Mouse (Mus musculus): ENCODE measurements around the gene C1ql1. TPM values are rescaled to one million over a fixed set of nuclear protein-coding genes. Genes with fewer than 3 reads are reported as not detected.

Gene C1ql1
- polyA plus RNA-seq, 1 experiment from 2014 or later: 8.2 TPM

DNA sequence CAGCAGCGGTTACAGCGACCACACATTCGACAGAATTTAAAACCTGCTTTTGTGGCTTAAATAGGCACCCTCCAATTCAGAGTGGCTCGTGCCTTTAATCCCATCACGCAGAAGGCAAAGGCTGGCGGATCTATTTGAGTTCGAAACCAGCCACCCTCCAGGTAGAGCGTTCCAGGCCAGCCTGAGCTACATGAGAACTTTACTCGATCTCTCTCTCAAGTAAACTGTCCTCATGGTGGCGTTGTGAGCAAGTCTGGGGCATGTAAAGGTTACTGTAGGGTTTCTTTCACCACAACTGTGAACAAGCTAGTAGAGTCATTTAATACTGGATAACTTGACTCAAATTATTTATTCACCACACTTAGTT lies 21.2 kb downstream of the C1ql1 start:
- peak; percentile 46; the same call in 1 of the 2 replicates for ATAC-seq
- Histone ChIP-seq H3K9me3 (no peaks in the 10 kb centered on the region), H3K4me3 (replicated peaks) (peak overlapping the region; percentile 63), H3K4me1 (replicated peaks) (peaks cover 29% of the 10 kb centered on the region), H3K9ac (replicated peaks) (peak overlapping the region; percentile 56), H3K36me3 (no peaks in the 10 kb centered on the region), H3K27ac (peak overlapping the region; percentile 90), H3K27me3 (no peaks in the 10 kb centered on the region; the same call in 1 of the 2 replicates), H3K4me2 (replicated peaks) (peak overlapping the region; percentile 72)
- under 1% methylated on average over 10 of the region's 10 CpGs for WGBS

DNA sequence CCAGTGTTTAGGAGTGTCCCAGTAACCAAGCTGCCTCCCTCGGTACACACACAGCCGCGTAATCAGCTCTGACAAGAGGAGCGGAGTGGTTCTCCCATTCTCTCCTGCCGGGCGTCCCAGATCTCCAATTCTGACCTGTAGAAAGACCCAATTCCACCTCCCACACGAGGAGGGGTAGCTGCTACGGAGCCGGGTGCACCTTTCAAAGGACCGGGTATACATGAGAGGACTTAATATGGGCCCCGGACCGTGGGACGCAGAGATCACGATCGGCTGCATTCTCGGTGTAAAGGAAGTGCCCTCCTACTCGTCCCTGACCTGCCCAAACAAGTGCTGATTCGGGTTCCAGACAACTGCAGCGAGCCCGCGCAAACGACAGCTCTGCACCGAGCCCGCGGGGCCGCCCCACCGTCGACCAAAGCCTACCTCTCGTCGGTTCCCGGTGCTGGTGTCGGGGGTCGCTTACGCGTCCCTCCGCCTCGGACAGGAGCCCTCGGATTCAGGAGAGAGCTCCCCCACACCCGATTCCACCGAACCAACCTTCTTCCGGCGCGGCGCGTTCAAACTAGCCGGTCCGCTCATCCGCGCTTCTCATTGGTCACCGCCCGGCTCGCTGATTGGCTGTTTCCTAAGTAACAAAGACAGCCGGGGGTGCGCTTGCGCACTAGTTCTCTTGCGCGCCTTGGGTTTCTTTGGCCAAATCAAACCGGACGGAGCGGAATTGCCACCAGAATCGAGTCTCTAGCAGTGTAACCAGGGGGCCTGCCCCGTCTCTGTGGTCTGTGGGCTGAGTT lies 21.7 kb downstream of the C1ql1 start, which contains the start of gene Kif18b:
Kif18b (minus strand) TSS at position 568 of the 794 bp plus-strand sequence.
- Histone ChIP-seq H3K27ac (peak within 1 kb of the TSS; percentile 90), H3K4me3 (replicated peaks) (peak within 1 kb of the TSS; percentile 63), H3K4me1 (replicated peaks) (peaks cover 29% of the 10 kb centered on the region), H3K9me3 (no peaks in the 10 kb centered on the region), H3K9ac (replicated peaks) (peak within 1 kb of the TSS; percentile 57), H3K36me3 (no peaks in the 10 kb centered on the region), H3K4me2 (replicated peaks) (peak within 1 kb of the TSS; percentile 72), H3K27me3 (no peaks in the 10 kb centered on the region; the same call in 1 of the 2 replicates)
- WGBS: under 1% methylated on average over 62 of the region's 62 CpGs
- ATAC-seq: peak; percentile 95

DNA sequence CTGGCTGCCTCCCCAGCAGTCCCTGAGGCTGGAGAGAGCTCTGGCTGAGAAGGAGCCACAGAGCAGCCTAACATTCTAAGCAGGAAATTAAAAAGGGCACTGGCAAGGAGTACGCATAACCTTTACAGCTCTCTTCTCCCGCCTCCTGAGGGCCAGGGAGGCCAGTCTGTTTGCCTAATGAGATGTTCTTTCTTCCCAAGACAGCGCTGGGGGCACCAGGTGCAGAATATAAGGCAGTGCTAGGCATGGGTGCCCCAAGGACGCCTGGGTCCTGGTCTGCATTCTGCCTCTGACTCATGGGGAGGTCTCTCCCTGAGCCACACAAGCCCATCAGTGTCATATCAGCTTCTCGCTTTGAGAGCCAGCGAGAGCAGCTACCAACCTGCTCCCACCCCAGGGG lies 25.0 kb downstream of the C1ql1 start:
- Histone ChIP-seq H3K36me3 (no peaks in the 10 kb centered on the region), H3K27ac (peak overlapping the region; percentile 59), H3K4me2 (replicated peaks) (peak overlapping the region; percentile 20; the same call in 1 of the 2 replicates), H3K4me3 (replicated peaks) (no peak overlapping the region), H3K9ac (replicated peaks) (no peak overlapping the region; the same call in 1 of the 2 replicates), H3K27me3 (no peaks in the 10 kb centered on the region), H3K4me1 (replicated peaks) (peaks cover 29% of the 10 kb centered on the region), H3K9me3 (no peaks in the 10 kb centered on the region)
- ATAC-seq: no peak
- WGBS: 64% methylated on average over 6 of the region's 6 CpGs

DNA sequence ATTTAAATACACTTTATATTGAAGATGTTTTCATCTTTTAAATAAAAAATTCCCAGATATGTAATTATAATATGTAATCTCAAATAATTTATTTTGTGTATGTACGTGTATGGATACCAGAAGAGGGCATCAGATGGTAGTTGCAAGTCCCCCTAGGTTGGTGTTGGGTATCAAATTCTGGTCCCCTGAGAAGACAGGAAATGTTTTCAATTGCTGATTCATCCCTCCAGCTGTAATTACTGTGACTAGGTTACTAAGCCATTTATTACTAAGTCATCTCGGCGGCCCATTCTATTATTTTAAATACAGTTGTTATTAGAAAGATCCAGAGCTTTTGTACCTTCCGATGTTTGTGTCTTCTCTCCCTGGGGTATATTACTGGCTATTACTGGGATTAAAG lies 28.4 kb downstream of the C1ql1 start:
- H3K4me3 ChIP-seq (replicated peaks): no peak overlapping the region
- no peaks in the 10 kb centered on the region for H3K27me3 ChIP-seq
- H3K27ac ChIP-seq: no peak overlapping the region
- no peak overlapping the region for H3K4me2 ChIP-seq (replicated peaks)
- no peak for ATAC-seq
- H3K36me3 ChIP-seq: peaks cover 24% of the 10 kb centered on the region
- H3K4me1 ChIP-seq (replicated peaks): peaks cover 20% of the 10 kb centered on the region
- 79% methylated on average over 4 of the region's 4 CpGs for WGBS
- H3K9ac ChIP-seq (replicated peaks): no peak overlapping the region
- H3K9me3 ChIP-seq: no peaks in the 10 kb centered on the region

DNA sequence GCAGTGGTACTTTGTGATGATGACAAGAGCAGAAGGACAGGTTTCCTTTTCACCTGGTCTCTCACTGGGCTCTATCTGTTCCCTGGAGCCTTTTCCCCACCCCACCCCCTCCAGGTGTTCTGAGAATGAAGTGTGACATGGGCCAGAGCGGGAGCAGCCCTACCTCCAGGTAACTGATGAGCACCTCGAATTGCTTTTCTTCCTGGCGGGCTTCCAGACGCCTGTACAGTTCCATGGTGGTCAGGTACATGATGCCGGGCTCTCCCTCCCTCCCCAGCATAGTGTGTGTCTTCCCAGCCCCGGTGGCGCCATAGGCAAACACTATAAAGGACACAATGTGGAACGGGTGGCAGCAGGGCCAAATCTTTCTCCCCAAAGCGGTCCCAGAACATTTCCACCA lies 31.1 kb downstream of the C1ql1 start:
- Histone ChIP-seq H3K27me3 (no peaks in the 10 kb centered on the region), H3K27ac (no peak overlapping the region), H3K4me2 (replicated peaks) (no peak overlapping the region), H3K4me1 (replicated peaks) (no peaks in the 10 kb centered on the region), H3K9ac (replicated peaks) (no peak overlapping the region), H3K9me3 (no peaks in the 10 kb centered on the region), H3K4me3 (replicated peaks) (no peak overlapping the region), H3K36me3 (peaks cover 39% of the 10 kb centered on the region)
- WGBS: 86% methylated on average over 9 of the region's 9 CpGs
- ATAC-seq: no peak

DNA sequence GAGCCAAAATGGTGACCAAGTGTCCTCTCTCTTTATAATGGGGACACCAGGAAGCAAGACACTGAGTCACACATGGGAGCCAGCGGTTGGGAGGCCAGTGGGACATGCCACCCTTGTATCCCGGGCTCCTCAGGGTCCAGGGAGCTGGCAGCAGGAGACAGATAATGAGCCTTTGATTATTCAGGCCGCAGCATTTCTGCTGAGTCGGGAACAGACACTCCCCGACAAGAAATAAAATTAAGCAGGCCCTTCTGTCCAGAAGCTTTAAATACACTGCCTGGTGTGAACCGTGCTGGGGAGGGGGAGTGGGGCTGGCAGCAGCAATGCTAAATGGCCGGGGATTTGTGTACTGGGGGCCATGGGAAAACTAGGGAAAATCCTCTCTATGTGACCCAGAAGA lies 35.1 kb downstream of the C1ql1 start:
- no peak overlapping the region for H3K27ac ChIP-seq
- ATAC-seq: no peak
- no peak overlapping the region for H3K4me3 ChIP-seq (replicated peaks)
- H3K27me3 ChIP-seq: no peaks in the 10 kb centered on the region
- no peaks in the 10 kb centered on the region for H3K4me1 ChIP-seq (replicated peaks)
- H3K4me2 ChIP-seq (replicated peaks): no peak overlapping the region
- H3K9ac ChIP-seq (replicated peaks): no peak overlapping the region
- no peaks in the 10 kb centered on the region for H3K9me3 ChIP-seq
- WGBS: 75% methylated on average over 7 of the region's 7 CpGs
- peaks cover 67% of the 10 kb centered on the region for H3K36me3 ChIP-seq

DNA sequence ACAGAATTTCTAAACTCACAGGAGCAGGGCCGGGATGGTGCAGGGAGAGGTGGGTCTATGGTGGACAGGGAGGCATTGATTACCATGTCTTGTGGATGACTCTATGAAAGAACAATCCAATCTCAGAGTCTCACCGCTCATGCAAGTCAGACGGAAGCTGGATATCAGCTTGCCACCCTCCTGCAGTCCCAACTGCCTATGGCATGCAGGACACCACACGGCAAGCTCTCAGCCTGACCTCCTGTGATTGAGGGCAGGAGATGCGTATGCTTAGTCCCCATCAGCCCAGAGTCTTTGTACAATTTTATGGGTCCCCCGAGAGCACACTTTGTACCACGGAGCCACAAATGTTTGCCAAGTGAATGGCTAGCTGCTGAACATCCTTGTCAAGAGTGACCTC lies 42.8 kb downstream of the C1ql1 start:
- Histone ChIP-seq H3K36me3 (peaks cover 33% of the 10 kb centered on the region), H3K27me3 (0 out of 2 replicates have a peak, but pooled peaks cover 8% of the 10 kb centered on the region), H3K9me3 (no peaks in the 10 kb centered on the region), H3K4me1 (replicated peaks) (0 out of 2 replicates have a peak, but pooled peaks cover 10% of the 10 kb centered on the region), H3K9ac (replicated peaks) (no peak overlapping the region), H3K27ac (no peak overlapping the region), H3K4me3 (replicated peaks) (no peak overlapping the region), H3K4me2 (replicated peaks) (no peak overlapping the region)
- no peak for ATAC-seq
- 79% methylated on average over 7 of the region's 7 CpGs for WGBS

DNA sequence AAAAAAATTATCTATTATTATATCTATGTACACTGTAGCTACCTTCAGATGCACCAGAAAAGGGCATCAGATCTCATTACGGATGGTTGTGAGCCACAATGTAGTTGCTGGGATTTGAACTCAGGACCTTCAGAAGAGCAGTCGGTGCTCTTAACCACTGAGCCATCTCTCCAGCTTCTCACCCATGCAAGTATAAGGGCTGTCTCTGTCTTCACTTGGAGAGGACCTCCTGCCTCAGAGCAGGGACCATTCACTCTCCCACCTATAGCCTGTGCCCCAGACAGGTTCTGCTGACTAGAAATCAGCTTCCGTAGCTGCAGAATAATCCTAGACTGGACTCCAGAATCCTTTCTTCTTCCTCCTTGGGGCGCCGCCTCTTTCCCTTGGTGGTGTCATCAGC lies 44.4 kb downstream of the C1ql1 start:
- Histone ChIP-seq H3K9ac (replicated peaks) (no peak overlapping the region), H3K4me1 (replicated peaks) (0 out of 2 replicates have a peak, but pooled peaks cover 16% of the 10 kb centered on the region), H3K27me3 (0 out of 2 replicates have a peak, but pooled peaks cover 16% of the 10 kb centered on the region), H3K36me3 (peaks cover 19% of the 10 kb centered on the region; the same call in 1 of the 2 replicates), H3K27ac (no peak overlapping the region), H3K4me3 (replicated peaks) (no peak overlapping the region), H3K4me2 (replicated peaks) (no peak overlapping the region), H3K9me3 (no peaks in the 10 kb centered on the region)
- 75% methylated on average over 5 of the region's 5 CpGs for WGBS
- no peak for ATAC-seq

DNA sequence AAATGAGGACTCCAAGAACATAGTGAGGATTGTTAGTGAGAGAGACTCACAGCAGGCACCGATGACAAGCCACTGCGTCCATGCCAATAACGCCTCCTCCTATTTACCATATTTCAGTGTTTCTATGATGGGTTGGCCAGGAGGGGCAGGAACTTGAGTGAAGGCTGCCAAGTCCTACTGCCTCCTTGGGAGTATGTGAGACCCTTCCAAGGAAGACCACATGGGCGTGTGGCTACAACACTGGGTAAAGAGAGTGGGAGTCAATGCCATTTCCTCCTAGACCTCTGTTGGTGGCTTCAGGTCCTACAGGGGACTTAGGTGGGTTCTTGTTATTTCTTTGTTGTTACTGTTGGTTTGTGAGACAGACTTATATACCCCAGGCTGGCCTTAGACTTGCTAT lies 45.3 kb downstream of the C1ql1 start:
- Histone ChIP-seq H3K4me1 (replicated peaks) (0 out of 2 replicates have a peak, but pooled peaks cover 16% of the 10 kb centered on the region), H3K4me3 (replicated peaks) (no peak overlapping the region), H3K4me2 (replicated peaks) (no peak overlapping the region), H3K36me3 (peaks cover 10% of the 10 kb centered on the region; the same call in 1 of the 2 replicates), H3K9ac (replicated peaks) (no peak overlapping the region), H3K27ac (no peak overlapping the region), H3K27me3 (peaks cover 23% of the 10 kb centered on the region), H3K9me3 (no peaks in the 10 kb centered on the region)
- WGBS: 62% methylated on average over 4 of the region's 4 CpGs
- ATAC-seq: peak; percentile 39

DNA sequence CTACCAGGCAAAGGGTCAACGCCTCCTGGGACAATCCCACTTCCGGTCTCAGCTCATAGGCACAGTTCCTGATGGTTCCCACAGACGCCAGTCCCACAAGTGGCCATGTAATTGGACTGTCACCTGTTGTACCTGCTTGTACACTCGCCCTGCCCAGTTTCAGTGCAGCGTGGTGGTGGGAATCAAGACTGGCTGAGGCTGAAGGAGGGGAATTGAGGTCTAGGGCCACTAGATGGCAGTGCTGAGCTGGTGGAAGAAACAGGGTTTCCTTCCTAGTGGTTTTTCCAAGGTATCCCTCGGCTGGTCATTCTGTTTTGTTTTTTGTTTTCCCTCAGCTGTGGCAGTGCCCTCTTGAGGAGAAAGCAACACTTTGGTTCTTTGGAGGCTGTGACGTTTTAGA lies 45.7 kb downstream of the C1ql1 start, which contains the start of gene Gfap:
Gfap (minus strand) TSS at position 150 of the 400 bp plus-strand sequence.
- Histone ChIP-seq H3K4me1 (replicated peaks) (0 out of 2 replicates have a peak, but pooled peaks cover 16% of the 10 kb centered on the region), H3K9me3 (no peaks in the 10 kb centered on the region), H3K36me3 (peaks cover 6% of the 10 kb centered on the region; the same call in 1 of the 2 replicates), H3K4me3 (replicated peaks) (no peak within 1 kb of the TSS), H3K27me3 (peaks cover 27% of the 10 kb centered on the region), H3K27ac (no peak within 1 kb of the TSS), H3K9ac (replicated peaks) (no peak within 1 kb of the TSS), H3K4me2 (replicated peaks) (no peak within 1 kb of the TSS)
- WGBS: 13% methylated on average over 7 of the region's 7 CpGs
- ATAC-seq: peak; percentile 75

DNA sequence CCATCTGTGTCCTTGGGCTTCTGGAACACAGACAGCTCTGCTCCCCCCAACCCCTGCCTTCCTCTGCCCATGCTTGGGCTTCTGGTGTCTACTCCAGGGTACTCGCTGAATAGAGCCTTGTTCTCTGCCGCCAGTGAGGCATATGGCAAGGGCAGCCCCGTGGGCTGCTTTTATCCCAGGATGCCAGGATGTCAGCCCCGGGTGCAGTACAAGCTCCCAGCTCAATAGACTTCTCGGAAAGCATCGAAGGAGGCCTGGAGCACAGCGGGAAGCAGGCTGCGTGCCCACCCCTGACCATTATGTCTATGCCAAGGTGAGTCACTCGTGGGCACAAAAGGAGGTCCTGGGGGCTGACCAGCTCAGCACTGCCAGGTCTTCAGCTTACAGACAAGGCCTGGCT lies 48.1 kb downstream of the C1ql1 start:
- 67% methylated on average over 9 of the region's 9 CpGs for WGBS
- ATAC-seq: 0 out of 2 replicates have a peak, but pooled peaks have one; percentile 37
- H3K36me3 ChIP-seq: no peaks in the 10 kb centered on the region
- H3K27ac ChIP-seq: no peak overlapping the region; the same call in 1 of the 2 replicates
- H3K4me2 ChIP-seq (replicated peaks): no peak overlapping the region
- H3K9me3 ChIP-seq: no peaks in the 10 kb centered on the region
- H3K9ac ChIP-seq (replicated peaks): peak overlapping the region; percentile 5; the same call in 1 of the 2 replicates
- no peak overlapping the region for H3K4me3 ChIP-seq (replicated peaks)
- peaks cover 10% of the 10 kb centered on the region; the same call in 1 of the 2 replicates for H3K4me1 ChIP-seq (replicated peaks)
- peaks cover 50% of the 10 kb centered on the region for H3K27me3 ChIP-seq

DNA sequence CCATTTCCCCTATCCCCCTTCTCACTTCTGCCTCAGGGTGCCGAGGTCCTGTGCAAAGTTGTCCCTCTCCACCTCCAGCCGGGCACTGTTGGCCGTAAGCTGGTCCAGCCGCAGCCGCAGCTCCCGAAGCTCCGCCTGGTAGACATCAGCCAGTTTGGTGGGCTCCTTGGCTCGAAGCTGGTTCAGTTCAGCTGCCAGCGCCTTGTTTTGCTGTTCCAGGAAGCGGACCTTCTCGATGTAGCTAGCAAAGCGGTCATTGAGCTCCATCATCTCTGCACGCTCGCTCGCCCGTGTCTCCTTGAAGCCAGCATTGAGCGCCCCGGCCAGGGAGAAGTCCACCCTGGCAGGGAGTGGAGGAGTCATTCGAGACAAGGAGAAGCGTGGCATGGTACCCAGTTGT lies 49.8 kb downstream of the C1ql1 start:
- H3K27me3 ChIP-seq: peaks cover 66% of the 10 kb centered on the region
- WGBS: 79% methylated on average over 20 of the region's 20 CpGs
- ATAC-seq: no peak

More for the DNA sequence above, 49.8 kb downstream of the C1ql1 start:
- H3K36me3 ChIP-seq: no peaks in the 10 kb centered on the region
- H3K9me3 ChIP-seq: no peaks in the 10 kb centered on the region
- no peak overlapping the region for H3K27ac ChIP-seq
- H3K4me1 ChIP-seq (replicated peaks): peaks cover 16% of the 10 kb centered on the region
- no peak overlapping the region for H3K9ac ChIP-seq (replicated peaks)
- no peak overlapping the region for H3K4me3 ChIP-seq (replicated peaks)
- no peak overlapping the region for H3K4me2 ChIP-seq (replicated peaks)
